Mouse (Mus musculus) ES-E14 (cell line): ENCODE measurements around the gene Ropn1l. TPM values are rescaled to one million over a fixed set of nuclear protein-coding genes. Genes with fewer than 3 reads are reported as not detected.

Experiments
- DNase-seq: peaks from one replicate; pipeline ENCODE4 v3.0.0-alpha.2; 2013; ENCODE audit warnings: low read depth, low spot score
- H3K27ac ChIP-seq: 2 replicates; pipeline ENCODE4 v1.5.1; 2012; ENCODE audit warnings: low read depth, mild to moderate bottlenecking, low read length, moderate library complexity, mixed read lengths; ENCODE audit not compliant: poor library complexity, insufficient read depth, severe bottlenecking
- H3K36me3 ChIP-seq: 2 replicates; pipeline ENCODE4 v1.6.1; 2012; ENCODE audit warnings: mild to moderate bottlenecking, low read length, moderate library complexity, mixed read lengths; ENCODE audit not compliant: control insufficient read depth, poor library complexity, insufficient read depth, severe bottlenecking
- H3K4me1 ChIP-seq, 2 experiments: fragments of 150-350 bp in 1 of 2; sonication (generic) in 1 of 2; 2 replicates each; pipeline ENCODE4 v1.6.1; 2012; ENCODE audit warnings: low read length in 2 of 2, mild to moderate bottlenecking in 1 of 2, mixed read lengths in 1 of 2; ENCODE audit not compliant: control insufficient read depth in 2 of 2, insufficient read depth in 2 of 2, poor library complexity in 1 of 2
- H3K4me3 ChIP-seq, 2 experiments: fragments of 150-350 bp in 1 of 2; sonication (generic) in 1 of 2; 2 replicates each; pipeline ENCODE4 v1.5.1; 2012; ENCODE audit warnings: low read length in 2 of 2, low read depth in 1 of 2, mild to moderate bottlenecking in 1 of 2, mixed read lengths in 1 of 2; ENCODE audit not compliant: insufficient read depth in 1 of 2, poor library complexity in 1 of 2, severe bottlenecking in 1 of 2
- H3K9ac ChIP-seq: 2 replicates; pipeline ENCODE4 v1.6.1; 2012; ENCODE audit warnings: low read depth, mild to moderate bottlenecking, low read length, mixed read lengths; ENCODE audit not compliant: poor library complexity, insufficient read depth, severe bottlenecking
- H3K9me3 ChIP-seq: fragments of 150-350 bp; sonication (generic); 2 replicates; pipeline ENCODE4 v1.6.1; 2012; ENCODE audit warnings: low read depth, mild to moderate bottlenecking, low read length; ENCODE audit not compliant: control insufficient read depth, insufficient read depth
- CHD2 ChIP-seq: IDR thresholded peaks from 2 replicates; pipeline ENCODE4 v1.6.1; 2014; ENCODE audit warnings: mild to moderate bottlenecking, low read depth, low read length, inconsistent platforms
- HCFC1 ChIP-seq: IDR thresholded peaks from 2 replicates; pipeline ENCODE4 v1.6.1; 2012; ENCODE audit warnings: low read length, inconsistent platforms, borderline replicate concordance; ENCODE audit not compliant: insufficient read depth
- MAFK ChIP-seq: IDR thresholded peaks from 2 replicates; pipeline ENCODE4 v1.6.1; 2014; ENCODE audit warnings: mild to moderate bottlenecking, low read depth, low read length, inconsistent platforms; ENCODE audit not compliant: insufficient read depth
- ZC3H11A ChIP-seq: IDR thresholded peaks from 2 replicates; pipeline ENCODE4 v1.6.1; 2012; ENCODE audit warnings: low read depth, mild to moderate bottlenecking, inconsistent platforms, low read length, borderline replicate concordance
- ZNF384 ChIP-seq: IDR thresholded peaks from 2 replicates; pipeline ENCODE4 v1.6.1; 2012; ENCODE audit warnings: low read depth, low read length, inconsistent platforms
- in situ Hi-C, 2 experiments: fragments of 600-800 bp; cut with MboI; formaldehyde crosslinking; loops; one replicate each; pipeline ENCODE4 v1.15.1; 2025; ENCODE audit warnings: low sequenced_read_pairs in 2 of 2, inconsistent platforms in 1 of 2; ENCODE audit not compliant: unreplicated experiment in 2 of 2
- total RNA-seq: library from RNA; depleted of rRNA; stranded (reverse); fragments of 300-350 nt; gene quantifications from 2 replicates; pipeline ENCODE4 v1.2.3, GENCODE M21; 2012

Ropn1l gene
- total RNA-seq, 1 experiment = not detected

- H3K36me3 ChIP-seq = peaks cover 9% of the 10 kb centered on the region; the same call in 1 of the 2 replicates
- H3K4me3 ChIP-seq = no peak overlapping the region
- no peak for DNase-seq
- in situ Hi-C loops = no loop called here
- H3K9me3 ChIP-seq = no peaks in the 10 kb centered on the region
- H3K4me1 ChIP-seq = peaks cover 2 to 5% of the 10 kb centered on the region in 2 experiments; a peak in 3 of 4 replicates
- no peak overlapping the region for H3K27ac ChIP-seq
- H3K9ac ChIP-seq = no peak overlapping the region
- no peak for TF ChIP-seq MAFK
- no peak for TF ChIP-seq CHD2
- no peak for TF ChIP-seq HCFC1
- no peak for TF ChIP-seq ZNF384
- TF ChIP-seq ZC3H11A = no peak
Measured at GRCm38 (mm10) chr15:31454096-31454860, 741 bp upstream of the Ropn1l start.

DNA sequence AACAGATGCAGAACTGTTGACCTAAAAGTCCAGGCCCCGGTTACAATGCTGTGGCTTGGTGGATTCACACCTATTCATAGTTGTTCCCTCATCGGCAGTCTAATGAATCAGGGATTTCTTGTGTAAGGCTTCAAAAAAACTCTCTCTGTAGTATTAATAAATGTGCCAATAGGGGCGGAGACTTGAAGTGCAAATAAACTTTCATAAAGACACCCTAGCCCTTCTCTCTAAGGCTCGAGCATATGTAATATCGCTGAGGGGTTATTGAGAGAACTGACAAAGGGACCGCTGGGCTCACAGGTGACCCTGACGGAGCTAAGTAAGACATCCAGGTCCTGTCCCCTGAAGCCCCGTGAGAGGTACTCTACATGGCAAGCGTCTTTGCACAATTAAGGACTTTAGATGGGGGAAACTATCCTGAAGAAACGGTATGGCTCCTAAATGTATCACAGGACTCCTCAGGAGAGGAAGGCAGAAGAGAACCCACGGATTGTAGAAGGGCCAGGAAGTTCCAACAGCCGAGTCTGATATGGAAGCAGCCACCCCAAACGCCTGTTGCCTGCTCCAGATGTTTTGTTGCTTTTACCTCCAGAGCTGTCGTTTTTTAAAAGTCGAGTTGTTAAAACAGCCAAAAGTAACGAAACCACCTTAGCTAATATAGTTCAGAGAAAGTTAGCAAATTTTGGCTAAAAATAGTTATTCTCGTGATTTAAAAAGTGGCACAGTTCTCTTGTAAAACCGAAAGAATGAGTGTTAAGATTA, 1.0 kb downstream of the Ropn1l start:
- no peak for DNase-seq
- H3K27ac ChIP-seq = no peak overlapping the region
- in situ Hi-C loops = no loop called here

DNA sequence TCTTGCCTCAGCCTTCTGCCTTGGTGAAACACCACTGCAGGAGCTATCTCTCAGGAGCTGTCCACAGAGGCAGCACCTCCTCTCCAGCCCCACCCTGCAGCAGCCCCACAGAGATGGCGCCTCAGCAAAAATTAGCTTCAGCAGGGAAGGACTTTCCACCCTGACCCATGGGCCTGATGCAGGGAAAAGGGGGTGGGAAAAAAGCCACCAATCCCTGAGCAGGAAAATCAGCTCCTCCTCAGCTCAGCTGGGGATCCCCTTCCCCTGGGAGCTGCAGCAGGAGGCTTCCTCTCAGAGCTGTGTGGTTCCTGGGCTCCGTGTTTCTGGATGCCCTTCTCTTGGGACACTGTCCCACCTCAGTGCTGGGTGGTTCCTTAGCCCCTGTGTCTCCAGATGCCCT, 3.8 kb downstream of the Ropn1l start:
- H3K9ac ChIP-seq = no peak overlapping the region
- in situ Hi-C loops = no loop called here
- H3K4me3 ChIP-seq = no peak overlapping the region
- H3K4me1 ChIP-seq = peaks cover 2 to 5% of the 10 kb centered on the region in 2 experiments; a peak in 3 of 4 replicates
- TF ChIP-seq ZNF384 = no peak
- TF ChIP-seq MAFK = peak; percentile 34; the same call in 1 of the 2 replicates
- H3K9me3 ChIP-seq = no peaks in the 10 kb centered on the region
- DNase-seq = no peak
- H3K27ac ChIP-seq = no peak overlapping the region
- H3K36me3 ChIP-seq = no peaks in the 10 kb centered on the region

More for the DNA sequence above, 1.0 kb downstream of the Ropn1l start:
- Histone ChIP-seq H3K4me1 (peaks cover 2 to 5% of the 10 kb centered on the region in 2 experiments; a peak in 3 of 4 replicates), H3K9me3 (no peaks in the 10 kb centered on the region), H3K4me3 (peak overlapping the region in 1 of 2 experiments; percentile 67; a peak in 2 of 4 replicates), H3K36me3 (no peaks in the 10 kb centered on the region), H3K9ac (no peak overlapping the region)
- TF ChIP-seq HCFC1 = no peak
- TF ChIP-seq ZC3H11A = no peak
- no peak for TF ChIP-seq MAFK
- TF ChIP-seq ZNF384 = no peak
- TF ChIP-seq CHD2 = no peak

DNA sequence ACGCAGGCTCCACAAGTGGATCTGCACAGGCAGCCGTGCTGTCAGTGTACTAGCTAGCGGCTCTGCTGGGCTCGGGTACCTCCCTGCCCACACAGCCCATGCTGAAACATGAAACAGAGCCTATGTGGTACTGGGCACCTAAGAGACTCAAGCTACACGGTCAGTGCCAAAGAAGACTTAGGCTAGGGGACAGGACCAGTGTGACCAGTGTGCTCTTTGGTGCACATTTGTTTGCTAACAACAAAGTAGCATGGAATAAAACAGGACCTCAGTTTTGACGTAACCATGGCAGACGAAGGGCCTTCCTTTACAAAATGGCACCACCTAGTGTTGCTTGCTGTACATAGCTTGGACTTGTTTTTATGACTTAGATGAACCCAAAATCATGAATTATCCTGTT, 6.4 kb downstream of the Ropn1l start:
- TF ChIP-seq MAFK (no peak), HCFC1 (no peak), ZNF384 (no peak), CHD2 (no peak), ZC3H11A (peak; percentile 8; the same call in 1 of the 2 replicates)
- in situ Hi-C loops = no loop called here

More for the DNA sequence above, 6.4 kb downstream of the Ropn1l start:
- no peak for DNase-seq
- Histone ChIP-seq H3K9me3 (no peaks in the 10 kb centered on the region), H3K27ac (no peak overlapping the region), H3K4me3 (no peak overlapping the region), H3K9ac (no peak overlapping the region), H3K36me3 (no peaks in the 10 kb centered on the region), H3K4me1 (peaks cover 0 to 8% of the 10 kb centered on the region in 2 experiments; a peak in 2 of 4 replicates)
